Mouse (Mus musculus) thymus, postnatal 4 days (tissue): ENCODE results near the gene Ptpn11.
"Not testable (repeated sequence)": the region's sequence is repeated elsewhere in the genome, so short reads cannot be mapped to it uniquely, and the experiment has no call there.

ENCODE experiments used
- DNase-seq: peaks from one replicate; pipeline ENCODE4 v3.0.0; 2021

The Ptpn11 gene

GRCm38 (mm10) chr5:121190836-121191583, at the start of gene Ptpn11:
Ptpn11 (minus strand) TSS chr5:121191397.
- DNase-seq = peak; percentile 92

GRCm38 (mm10) chr5:121239846-121240245, 48.6 kb upstream of the Ptpn11 start:
- DNase-seq = no peak

DNA sequence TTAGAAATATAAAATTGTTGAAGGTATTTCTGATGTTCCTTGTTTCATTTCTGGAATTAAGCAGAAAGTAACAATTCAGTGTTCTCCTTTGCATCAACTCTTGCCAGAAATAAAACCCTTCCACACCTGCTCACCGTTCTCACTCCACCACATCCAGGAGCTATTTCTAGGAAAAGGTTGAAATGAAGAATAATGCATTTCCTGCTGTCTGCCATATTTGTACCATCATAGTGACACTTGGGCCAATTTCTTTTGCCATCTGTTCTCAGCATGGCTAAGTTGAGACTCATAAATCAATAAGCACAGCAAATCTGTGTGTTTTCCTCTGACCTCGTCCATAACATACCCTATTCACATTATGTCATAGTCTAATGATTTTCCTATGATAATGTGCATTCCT, 47.0 kb upstream of the Ptpn11 start:
- no peak for DNase-seq

GRCm38 (mm10) chr5:121236171-121236570, 45.0 kb upstream of the Ptpn11 start:
- no peak for DNase-seq

- no peak for DNase-seq
These were observed 42.5 kb upstream of the Ptpn11 start for GRCm38 (mm10) chr5:121233726-121234125.

- DNase-seq = no peak
These were observed 41.6 kb upstream of the Ptpn11 start for GRCm38 (mm10) chr5:121232789-121233188.

GRCm38 (mm10) chr5:121230811-121231210, 39.6 kb upstream of the Ptpn11 start:
- no peak for DNase-seq

DNA sequence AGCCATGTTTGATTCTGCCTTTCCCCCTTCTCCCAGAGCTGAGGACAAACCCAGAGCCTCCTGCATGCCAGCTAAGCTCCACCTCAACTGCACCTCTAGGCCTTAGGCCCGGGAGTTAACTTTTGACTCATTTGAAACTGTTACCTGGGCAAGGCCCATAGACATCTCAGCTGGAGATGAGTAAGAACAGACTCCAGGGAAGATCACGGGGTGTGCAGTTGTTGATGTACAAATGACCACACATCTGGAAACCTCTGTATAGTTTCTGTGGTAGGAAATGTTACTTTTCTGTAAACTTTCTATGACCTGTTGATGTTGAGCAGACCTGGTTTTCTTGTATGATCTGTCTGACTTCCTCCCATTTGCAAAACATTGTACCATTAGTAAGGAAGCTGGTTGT, 38.0 kb upstream of the Ptpn11 start:
- no peak for DNase-seq

- not testable (repeated sequence) for DNase-seq
These were observed 36.1 kb upstream of the Ptpn11 start for GRCm38 (mm10) chr5:121227330-121227729.

DNA sequence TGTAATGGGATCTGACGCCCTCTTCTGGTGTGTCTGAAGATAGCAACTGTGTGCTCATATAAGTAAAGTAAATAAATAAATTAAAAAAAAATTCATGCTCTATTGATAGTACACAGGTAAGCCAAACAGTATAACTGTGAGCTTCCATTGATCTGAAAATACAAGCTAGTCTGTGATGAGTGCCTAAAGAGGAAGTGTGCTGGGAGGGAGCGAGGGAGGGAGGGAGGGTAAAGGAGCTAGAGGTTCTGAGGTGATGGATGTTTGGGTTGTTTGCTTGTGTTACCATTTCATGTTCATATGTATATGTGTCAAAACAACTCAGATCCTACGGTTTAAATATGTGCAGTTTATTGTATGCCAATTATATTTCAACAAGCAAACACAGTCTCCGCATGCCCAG, 35.6 kb upstream of the Ptpn11 start:
- no peak for DNase-seq

DNA sequence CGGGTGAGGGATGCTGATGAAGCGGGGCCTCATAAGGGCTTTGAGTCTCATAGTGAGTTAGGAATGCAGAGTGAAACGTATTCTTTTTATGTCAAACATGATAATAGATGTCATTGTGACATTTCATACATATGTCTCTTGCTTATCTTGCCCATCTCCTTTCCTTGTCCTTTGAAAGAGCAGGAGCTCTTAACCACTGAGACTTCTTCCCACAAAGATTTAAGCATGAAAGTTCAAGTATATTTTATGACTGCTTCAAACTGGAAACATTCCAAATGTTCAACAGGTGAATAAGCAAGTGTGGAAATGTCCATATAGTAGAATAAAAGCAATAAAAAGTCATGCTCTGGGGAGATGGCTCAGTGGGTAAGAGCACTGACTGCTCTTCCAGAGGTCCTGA, 35.2 kb upstream of the Ptpn11 start:
- DNase-seq = no peak

GRCm38 (mm10) chr5:121225854-121226253, 34.7 kb upstream of the Ptpn11 start:
- no peak for DNase-seq

- DNase-seq = no peak
These were observed 33.7 kb upstream of the Ptpn11 start for GRCm38 (mm10) chr5:121224856-121225255.

- DNase-seq = not testable (repeated sequence)
These were observed 32.8 kb upstream of the Ptpn11 start for GRCm38 (mm10) chr5:121224020-121224419.

DNA sequence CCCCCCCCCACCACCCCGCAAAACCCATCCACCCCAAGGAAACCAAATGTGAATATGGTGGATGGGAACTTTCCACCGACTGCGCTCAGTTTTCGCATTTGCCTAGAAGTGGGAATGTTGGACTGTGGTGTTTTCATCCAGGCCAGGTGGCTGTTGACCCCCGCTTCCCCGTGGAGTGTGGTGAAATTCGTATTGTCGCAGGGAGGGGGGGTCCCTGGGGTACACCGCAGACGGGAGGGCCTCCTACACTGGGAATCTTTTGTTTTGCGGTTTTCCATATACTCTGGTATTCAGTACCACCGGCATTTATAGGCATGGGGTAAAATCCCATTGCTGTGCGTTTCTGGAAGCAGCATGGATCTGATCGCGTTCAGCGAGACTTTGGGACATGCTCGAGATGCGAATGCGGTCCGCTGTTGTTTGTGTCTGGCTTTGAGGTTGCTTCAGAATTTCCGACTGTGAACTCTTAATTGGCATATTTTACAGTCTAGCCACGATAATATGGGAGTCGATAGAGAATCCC, 30.2 kb upstream of the Ptpn11 start:
- peak; percentile 30 for DNase-seq

DNA sequence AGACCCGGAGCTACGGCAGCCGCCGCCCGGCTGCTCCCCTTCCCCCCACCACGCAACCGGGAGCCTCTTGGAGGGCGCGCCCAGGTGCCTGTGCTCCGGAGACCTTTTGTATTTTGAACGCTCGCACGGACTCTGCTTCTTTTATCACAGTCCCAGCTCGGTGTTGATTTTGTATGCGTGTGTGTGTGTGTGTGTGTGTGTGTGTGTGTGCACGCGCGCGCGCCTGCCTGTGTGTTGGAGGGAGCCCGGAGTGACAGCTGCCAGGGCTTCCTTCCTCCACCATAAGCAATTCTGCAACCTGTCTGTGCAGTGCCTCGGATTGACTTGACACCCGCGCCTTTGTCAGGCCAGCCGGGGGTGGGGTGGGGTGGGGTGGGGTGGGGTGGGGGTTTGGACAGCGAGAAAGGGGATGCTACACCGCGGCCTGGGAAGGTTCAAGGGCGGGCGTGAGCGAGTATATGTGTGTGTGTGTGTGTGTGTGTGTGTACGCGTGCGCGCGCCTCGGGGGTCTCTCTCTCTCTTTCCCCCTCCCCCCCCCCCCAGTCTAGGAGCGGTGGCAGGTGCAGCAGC, 29.6 kb upstream of the Ptpn11 start:
- peak; percentile 75 for DNase-seq

DNA sequence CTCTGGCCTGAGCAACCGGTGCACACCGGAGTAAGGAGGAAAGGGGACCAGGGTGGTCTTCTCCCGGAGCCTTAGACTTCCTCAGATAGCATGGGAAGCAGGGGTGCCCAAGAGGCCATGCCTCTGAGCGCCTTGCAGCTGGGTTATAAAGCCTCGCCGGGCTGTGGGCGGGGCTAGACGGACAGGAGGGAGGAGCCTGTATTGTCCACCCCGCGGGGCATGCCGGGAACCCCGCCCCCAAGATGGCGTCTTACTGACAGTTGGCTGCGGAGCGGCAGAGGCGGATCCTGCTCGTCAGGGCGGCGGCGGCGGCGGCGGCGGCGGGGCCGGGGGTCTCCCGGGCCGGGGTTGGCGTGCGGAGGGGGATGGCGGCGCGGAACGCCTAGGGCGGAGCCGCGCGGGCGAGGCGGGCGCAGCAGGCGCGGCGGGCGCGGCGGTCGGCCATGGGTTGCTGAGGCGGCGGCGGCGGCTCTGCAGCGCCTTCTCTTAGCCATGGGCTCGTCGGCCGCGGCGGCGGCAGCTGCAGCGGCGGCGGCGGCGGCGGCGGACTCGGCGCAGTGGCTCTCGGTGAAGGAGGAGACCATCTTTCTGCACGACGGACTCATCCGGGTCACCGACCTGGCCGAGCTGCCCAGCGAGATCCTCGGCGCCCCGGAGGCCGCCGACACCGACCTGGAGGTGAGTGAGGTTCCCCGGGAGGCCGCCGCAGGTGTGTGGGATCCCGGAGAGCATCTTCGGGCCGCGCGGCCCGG, 29.0 kb upstream of the Ptpn11 start, which contains the start of gene Hectd4:
Gene Hectd4 (plus strand): TSS at position 240 of the 752 bp plus-strand sequence.
- peak; percentile 100 for DNase-seq

GRCm38 (mm10) chr5:121219190-121219589, 28.0 kb upstream of the Ptpn11 start:
- DNase-seq = no peak

- no peak for DNase-seq
These were observed 26.1 kb upstream of the Ptpn11 start for GRCm38 (mm10) chr5:121217313-121217634.

DNA sequence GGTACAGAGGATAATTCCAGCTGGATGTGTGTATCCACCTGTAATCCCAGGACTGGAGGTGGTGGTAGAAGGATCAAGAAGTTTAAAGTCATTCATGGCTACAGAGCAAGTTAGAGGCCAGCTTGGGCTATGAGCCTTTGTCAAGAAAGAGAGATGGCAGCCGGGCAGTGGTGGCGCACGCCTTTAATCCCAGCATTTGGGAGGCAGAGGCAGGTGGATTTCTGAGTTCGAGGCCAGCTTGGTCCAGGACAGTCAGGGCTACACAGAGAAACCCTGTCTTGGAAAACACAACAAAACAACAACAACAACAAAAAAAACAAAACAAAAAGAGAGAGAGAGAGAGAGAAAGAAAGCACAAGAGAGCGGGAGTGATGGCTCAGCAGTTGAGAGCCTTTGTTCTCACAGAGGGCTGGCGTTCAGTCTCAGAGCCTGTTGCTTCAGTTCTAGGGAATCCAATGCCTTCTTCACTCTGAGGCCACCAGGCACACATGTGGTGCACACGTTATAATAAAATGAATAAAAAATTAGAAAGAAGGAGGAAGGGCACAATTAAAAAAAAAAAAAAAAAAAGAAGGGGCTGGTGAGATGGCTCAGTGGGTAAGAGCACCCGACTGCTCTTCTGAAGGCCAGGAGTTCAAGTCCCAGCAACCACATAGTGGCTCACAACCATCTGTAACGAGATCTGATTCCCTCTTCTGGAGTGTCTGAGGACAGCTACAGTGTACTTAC, 25.6 kb upstream of the Ptpn11 start:
- not testable (repeated sequence) for DNase-seq

DNA sequence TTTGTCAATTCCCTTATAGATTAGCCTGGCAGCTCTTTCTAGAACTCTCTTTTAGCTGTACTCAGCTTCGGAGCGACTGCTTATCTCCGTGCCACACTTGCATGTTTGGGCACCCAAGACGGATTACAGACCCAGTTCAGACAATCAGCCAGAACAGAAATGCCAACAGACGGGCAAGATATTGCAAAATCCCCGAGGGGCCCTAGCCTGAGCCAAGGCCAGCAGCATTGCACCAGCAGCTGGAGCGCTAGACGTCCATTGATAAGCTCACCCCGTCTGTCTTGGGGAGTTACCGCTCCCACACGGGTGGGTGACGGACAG, 24.9 kb upstream of the Ptpn11 start:
- no peak for DNase-seq

DNA sequence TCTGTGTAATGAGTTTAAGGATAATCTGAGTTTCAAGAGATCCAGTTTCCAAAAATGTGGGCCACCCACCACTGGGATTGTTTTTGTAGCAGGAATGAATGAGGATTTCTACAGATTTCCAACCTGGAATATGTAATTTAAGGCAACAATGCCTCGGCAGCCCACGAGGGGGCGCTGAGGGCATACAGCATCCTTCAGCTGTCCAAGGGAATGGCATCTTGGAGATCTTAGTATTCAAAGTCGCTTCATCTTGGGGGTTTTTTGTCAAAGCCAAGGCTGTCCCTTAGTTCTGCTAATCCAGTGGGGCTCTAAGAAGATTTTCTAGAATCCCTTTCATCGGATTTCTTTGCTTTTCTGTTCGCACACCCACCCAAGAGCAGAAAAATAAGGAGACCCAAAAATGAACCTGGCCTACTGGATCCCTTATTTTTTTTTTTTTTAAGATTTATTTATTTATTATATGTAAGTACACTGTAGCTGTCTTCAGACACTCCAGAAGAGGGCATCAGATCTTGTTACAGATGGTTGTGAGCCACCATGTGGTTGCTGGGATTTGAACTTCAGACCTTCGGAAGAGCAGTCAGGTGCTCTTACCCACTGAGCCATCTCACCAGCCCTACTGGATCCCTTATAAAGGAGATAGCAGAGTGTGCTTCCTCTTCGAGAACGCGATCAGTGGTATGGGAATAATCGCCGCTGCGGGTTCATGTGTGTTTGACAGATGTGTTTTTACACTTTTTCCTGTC, 24.4 kb upstream of the Ptpn11 start:
- DNase-seq = peak; percentile 77

DNA sequence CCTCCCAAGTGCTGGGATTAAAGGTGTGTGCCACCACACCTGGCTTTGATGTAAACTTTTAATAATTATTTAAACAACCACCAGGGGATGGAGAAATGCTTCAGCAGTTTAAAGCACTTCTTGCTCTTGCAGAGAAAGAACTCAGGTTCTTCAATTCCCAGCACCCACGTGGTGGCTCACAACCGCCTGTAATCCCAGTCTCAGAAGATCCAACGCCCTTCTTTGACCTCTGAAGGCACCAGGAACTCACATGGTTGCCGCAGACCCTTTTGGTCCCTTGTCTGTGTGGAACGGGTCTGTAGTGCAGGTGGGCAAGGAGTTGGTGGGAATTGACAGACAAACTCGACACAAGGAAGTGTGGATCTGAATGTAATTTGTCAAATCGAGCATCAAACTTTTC, 23.5 kb upstream of the Ptpn11 start:
- DNase-seq = no peak
